Mouse (Mus musculus): ENCODE results near the gene Spaca4. TPM values are rescaled to one million over a fixed set of nuclear protein-coding genes. Genes with fewer than 3 reads are reported as not detected.

The Spaca4 gene
- polyA plus RNA-seq, 1 experiment from 2014 or later = not detected

GRCm38 (mm10) chr7:45702809-45703520, 22.6 kb downstream of the Spaca4 start:
- Histone ChIP-seq H3K27me3 (peaks cover 32% of the 10 kb centered on the region), H3K4me3 (0 out of 2 replicates have a peak overlapping the region, but pooled peaks have one; percentile 58), H3K9me3 (no peaks in the 10 kb centered on the region), H3K4me1 (peaks cover 72% of the 10 kb centered on the region), H3K9ac (replicated peaks) (no peak overlapping the region), H3K27ac (replicated peaks) (peak overlapping the region; percentile 88), H3K36me3 (no peaks in the 10 kb centered on the region), H3K4me2 (replicated peaks) (peak overlapping the region; percentile 98)
- no peak for ATAC-seq (ENCODE audit: low FRiP score, low read depth)
- 92% methylated on average over 17 of the region's 17 CpGs for WGBS

GRCm38 (mm10) chr7:45702316-45702715, 23.3 kb downstream of the Spaca4 start:
- no peak for ATAC-seq (ENCODE audit: low FRiP score, low read depth)
- H3K9ac ChIP-seq (replicated peaks) = no peak overlapping the region
- H3K27ac ChIP-seq (replicated peaks) = no peak overlapping the region
- no peaks in the 10 kb centered on the region for H3K9me3 ChIP-seq
- WGBS = 96% methylated on average over 11 of the region's 11 CpGs
- H3K4me1 ChIP-seq = peaks cover 65% of the 10 kb centered on the region
- H3K4me2 ChIP-seq (replicated peaks) = no peak overlapping the region
- H3K36me3 ChIP-seq = no peaks in the 10 kb centered on the region
- no peak overlapping the region for H3K4me3 ChIP-seq
- H3K27me3 ChIP-seq = peaks cover 34% of the 10 kb centered on the region

DNA sequence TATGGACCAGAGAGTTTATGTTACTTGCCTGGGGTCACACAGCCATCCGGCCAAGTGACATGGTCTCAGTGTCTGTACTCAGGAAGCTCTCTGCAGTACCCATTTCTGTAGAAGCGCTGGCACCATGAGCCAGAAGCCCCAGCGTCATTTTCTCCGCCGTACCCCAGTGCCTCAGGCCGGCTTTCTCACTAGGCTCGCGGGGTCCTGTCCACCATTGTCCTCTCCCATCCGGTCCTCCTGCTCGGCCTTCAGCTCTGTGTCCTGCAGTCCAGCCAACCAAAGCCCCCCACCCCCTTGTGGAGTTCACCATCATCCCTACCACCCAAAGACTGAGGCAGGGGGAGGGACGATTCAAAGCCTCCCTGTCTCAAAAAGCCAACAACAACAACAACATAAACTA, 24.0 kb downstream of the Spaca4 start:
- 85% methylated on average over 11 of the region's 11 CpGs for WGBS
- Histone ChIP-seq H3K9ac (replicated peaks) (0 out of 2 replicates have a peak overlapping the region, but pooled peaks have one; percentile 57), H3K36me3 (no peaks in the 10 kb centered on the region), H3K4me3 (peak overlapping the region; percentile 48; the same call in 1 of the 2 replicates), H3K4me1 (peaks cover 58% of the 10 kb centered on the region), H3K9me3 (no peaks in the 10 kb centered on the region), H3K4me2 (replicated peaks) (peak overlapping the region; percentile 87; the same call in 1 of the 2 replicates), H3K27me3 (peaks cover 31% of the 10 kb centered on the region), H3K27ac (replicated peaks) (no peak overlapping the region)
- no peak for ATAC-seq (ENCODE audit: low FRiP score, low read depth)

DNA sequence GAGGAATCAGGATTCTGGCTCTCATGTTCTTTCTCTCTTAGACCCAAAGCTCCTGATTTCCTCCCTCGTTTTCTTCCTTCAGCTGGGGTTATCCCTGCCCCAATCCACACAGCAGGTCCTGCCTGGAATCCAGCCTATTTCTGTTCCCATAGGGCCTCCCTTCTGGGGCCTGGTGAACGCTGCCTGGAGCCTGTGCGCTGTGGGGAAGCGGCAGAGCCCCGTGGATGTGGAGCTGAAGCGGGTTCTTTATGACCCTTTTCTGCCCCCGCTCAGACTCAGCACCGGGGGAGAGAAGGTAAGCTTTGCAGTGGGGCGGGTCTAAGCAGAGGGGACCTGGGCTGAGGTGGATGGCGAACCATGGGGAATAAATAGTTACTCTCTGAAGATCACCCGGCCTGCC, 24.5 kb downstream of the Spaca4 start:
- Histone ChIP-seq H3K4me2 (replicated peaks) (peak overlapping the region; percentile 87), H3K36me3 (no peaks in the 10 kb centered on the region), H3K27ac (replicated peaks) (peak overlapping the region; percentile 66), H3K27me3 (peaks cover 28% of the 10 kb centered on the region), H3K4me3 (peak overlapping the region; percentile 48), H3K9ac (replicated peaks) (peak overlapping the region; percentile 57), H3K4me1 (peaks cover 53% of the 10 kb centered on the region), H3K9me3 (no peaks in the 10 kb centered on the region)
- WGBS = 30% methylated on average over 11 of the region's 11 CpGs
- ATAC-seq (ENCODE audit: low FRiP score, low read depth) = no peak

- Histone ChIP-seq H3K27ac (replicated peaks) (peak overlapping the region; percentile 66), H3K4me2 (replicated peaks) (peak overlapping the region; percentile 87), H3K27me3 (peaks cover 28% of the 10 kb centered on the region), H3K9ac (replicated peaks) (peak overlapping the region; percentile 64), H3K36me3 (no peaks in the 10 kb centered on the region), H3K4me3 (peak overlapping the region; percentile 48), H3K4me1 (peaks cover 47% of the 10 kb centered on the region), H3K9me3 (no peaks in the 10 kb centered on the region)
- WGBS = under 1% methylated on average over 20 of the region's 20 CpGs
- ATAC-seq (ENCODE audit: low FRiP score, low read depth) = peak; percentile 14; the same call in 1 of the 2 replicates
Measured at GRCm38 (mm10) chr7:45700301-45701015, 25.2 kb downstream of the Spaca4 start.

- WGBS = 1% methylated on average over 36 of the region's 36 CpGs
- peak within 1 kb of the TSS; percentile 48 for H3K4me3 ChIP-seq
- peaks cover 43% of the 10 kb centered on the region for H3K4me1 ChIP-seq
- peaks cover 28% of the 10 kb centered on the region for H3K27me3 ChIP-seq
- no peaks in the 10 kb centered on the region for H3K36me3 ChIP-seq
- no peaks in the 10 kb centered on the region for H3K9me3 ChIP-seq
- peak within 1 kb of the TSS; percentile 66 for H3K27ac ChIP-seq (replicated peaks)
- H3K9ac ChIP-seq (replicated peaks) = peak within 1 kb of the TSS; percentile 64
- no peak for ATAC-seq (ENCODE audit: low FRiP score, low read depth)
- H3K4me2 ChIP-seq (replicated peaks) = peak within 1 kb of the TSS; percentile 87
Measured at GRCm38 (mm10) chr7:45699523-45700141, 26.0 kb downstream of the Spaca4 start, which contains the start of gene Car11. Car11 (plus strand) TSS chr7:45699843.

DNA sequence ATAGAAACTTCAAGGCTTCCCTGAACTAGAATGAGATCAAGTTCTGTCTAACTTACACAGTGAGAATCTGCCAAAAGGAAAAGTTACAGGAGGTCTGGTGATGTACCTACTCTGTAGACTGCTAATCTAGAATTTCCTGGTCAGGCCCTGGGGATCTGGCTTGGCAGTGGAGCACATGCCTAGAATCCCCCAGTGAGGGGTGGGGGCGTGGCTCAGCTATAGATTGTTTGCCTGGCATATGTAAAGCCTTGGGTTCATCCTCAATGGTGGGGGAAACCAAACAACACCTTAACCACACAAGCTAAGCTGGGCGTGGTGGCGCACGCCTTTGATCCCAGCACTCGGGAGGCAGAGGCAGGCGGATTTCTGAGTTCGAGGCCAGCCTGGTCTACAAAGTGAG, 27.7 kb downstream of the Spaca4 start:
- Histone ChIP-seq H3K27me3 (peaks cover 28% of the 10 kb centered on the region), H3K36me3 (no peaks in the 10 kb centered on the region), H3K4me2 (replicated peaks) (no peak overlapping the region), H3K4me1 (peaks cover 28% of the 10 kb centered on the region), H3K9ac (replicated peaks) (no peak overlapping the region), H3K27ac (replicated peaks) (no peak overlapping the region), H3K9me3 (no peaks in the 10 kb centered on the region), H3K4me3 (no peak overlapping the region)
- WGBS = 82% methylated on average over 7 of the region's 7 CpGs
- ATAC-seq (ENCODE audit: low FRiP score, low read depth) = no peak

- ATAC-seq (ENCODE audit: low FRiP score, low read depth) = no peak; the same call in 1 of the 2 replicates
Measured at GRCm38 (mm10) chr7:45695098-45695497, 30.5 kb downstream of the Spaca4 start.

GRCm38 (mm10) chr7:45693921-45694591, 31.6 kb downstream of the Spaca4 start, which contains the start of gene Sec1:
Sec1 (minus strand) TSS chr7:45694402.
- Histone ChIP-seq H3K27me3 (peaks cover 12% of the 10 kb centered on the region), H3K4me2 (replicated peaks) (no peak within 1 kb of the TSS), H3K4me1 (no peaks in the 10 kb centered on the region), H3K36me3 (no peaks in the 10 kb centered on the region), H3K4me3 (no peak within 1 kb of the TSS), H3K9ac (replicated peaks) (no peak within 1 kb of the TSS), H3K27ac (replicated peaks) (no peak within 1 kb of the TSS), H3K9me3 (no peaks in the 10 kb centered on the region)
- 90% methylated on average over 50 of the region's 50 CpGs for WGBS
- ATAC-seq (ENCODE audit: low FRiP score, low read depth) = no peak

More at GRCm38 (mm10) chr7:45695098-45695497, 30.5 kb downstream of the Spaca4 start:
- Histone ChIP-seq H3K27me3 (peaks cover 22% of the 10 kb centered on the region), H3K4me3 (no peak overlapping the region), H3K27ac (replicated peaks) (no peak overlapping the region), H3K4me2 (replicated peaks) (no peak overlapping the region), H3K9me3 (no peaks in the 10 kb centered on the region), H3K4me1 (peaks cover 8% of the 10 kb centered on the region), H3K9ac (replicated peaks) (no peak overlapping the region), H3K36me3 (no peaks in the 10 kb centered on the region)
- 19% methylated on average over 6 of the region's 6 CpGs for WGBS

- H3K4me3 ChIP-seq = no peak overlapping the region
- no peaks in the 10 kb centered on the region for H3K9me3 ChIP-seq
- no peak overlapping the region for H3K27ac ChIP-seq (replicated peaks)
- no peak for ATAC-seq (ENCODE audit: low FRiP score, low read depth)
- WGBS = 70% methylated on average over 2 of the region's 2 CpGs
- no peaks in the 10 kb centered on the region for H3K36me3 ChIP-seq
- no peak overlapping the region for H3K9ac ChIP-seq (replicated peaks)
- H3K4me2 ChIP-seq (replicated peaks) = no peak overlapping the region
- no peaks in the 10 kb centered on the region for H3K4me1 ChIP-seq
- no peaks in the 10 kb centered on the region for H3K27me3 ChIP-seq
Measured at GRCm38 (mm10) chr7:45692364-45692763, 33.2 kb downstream of the Spaca4 start.

DNA sequence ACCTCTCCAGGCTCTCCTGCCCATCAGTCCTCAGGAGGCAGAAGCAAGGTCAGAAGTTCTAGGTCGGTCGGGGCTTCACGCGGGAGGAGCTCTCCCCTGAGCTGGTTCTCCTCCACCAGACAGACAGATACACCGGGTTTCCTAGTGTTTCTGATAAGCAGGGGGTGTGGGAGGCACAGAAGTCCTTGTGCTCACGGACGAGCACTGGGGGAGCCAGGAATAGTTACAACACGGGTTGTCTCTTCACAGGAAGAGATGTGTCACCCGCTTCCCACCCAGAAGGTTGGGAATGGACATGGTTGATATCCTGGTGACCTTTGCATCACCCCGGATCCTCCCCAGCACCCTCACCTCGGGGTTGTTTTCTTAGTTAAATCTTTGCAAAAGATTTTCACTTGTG, 35.8 kb downstream of the Spaca4 start:
- peaks cover 17% of the 10 kb centered on the region for H3K27me3 ChIP-seq
- no peaks in the 10 kb centered on the region for H3K36me3 ChIP-seq
- no peak overlapping the region for H3K27ac ChIP-seq (replicated peaks)
- no peak overlapping the region for H3K9ac ChIP-seq (replicated peaks)
- 81% methylated on average over 11 of the region's 11 CpGs for WGBS
- no peak overlapping the region for H3K4me3 ChIP-seq
- no peaks in the 10 kb centered on the region for H3K4me1 ChIP-seq
- H3K9me3 ChIP-seq = no peaks in the 10 kb centered on the region
- no peak overlapping the region for H3K4me2 ChIP-seq (replicated peaks)
- no peak for ATAC-seq (ENCODE audit: low FRiP score, low read depth)

All from midbrain, embryonic 12.5 days (tissue).